Mouse (Mus musculus): ENCODE measurements around the gene Ccrl2. TPM values are rescaled to one million over a fixed set of nuclear protein-coding genes. Genes with fewer than 3 reads are reported as not detected.

Ccrl2 gene
- polyA plus RNA-seq, 1 experiment from 2014 or later: 1.0 TPM

- H3K4me3 ChIP-seq: no peak overlapping the region
- 0 out of 2 replicates have a peak, but pooled peaks cover 4% of the 10 kb centered on the region for H3K4me1 ChIP-seq (replicated peaks)
- 80% methylated on average over 4 of the region's 4 CpGs for WGBS
- no peak overlapping the region for H3K4me2 ChIP-seq
- ATAC-seq (ENCODE audit: low read depth): no peak
- no peak overlapping the region for H3K9ac ChIP-seq
- H3K9me3 ChIP-seq: no peaks in the 10 kb centered on the region
- H3K36me3 ChIP-seq: no peaks in the 10 kb centered on the region
- H3K27me3 ChIP-seq: no peaks in the 10 kb centered on the region
- H3K27ac ChIP-seq (replicated peaks): no peak overlapping the region
These were observed 41.7 kb downstream of the Ccrl2 start for GRCm38 (mm10) chr9:111015658-111016057.

- Histone ChIP-seq H3K36me3 (no peaks in the 10 kb centered on the region), H3K4me3 (no peak overlapping the region), H3K4me2 (no peak overlapping the region), H3K9me3 (no peaks in the 10 kb centered on the region), H3K27me3 (no peaks in the 10 kb centered on the region), H3K4me1 (replicated peaks) (0 out of 2 replicates have a peak, but pooled peaks cover 4% of the 10 kb centered on the region), H3K27ac (replicated peaks) (no peak overlapping the region), H3K9ac (no peak overlapping the region)
- WGBS: 74% methylated on average over 3 of the region's 3 CpGs
- no peak for ATAC-seq (ENCODE audit: low read depth)
These were observed 45.3 kb downstream of the Ccrl2 start for GRCm38 (mm10) chr9:111012041-111012440.

- 85% methylated on average over 9 of the region's 9 CpGs for WGBS
- H3K4me1 ChIP-seq (replicated peaks): 0 out of 2 replicates have a peak, but pooled peaks cover 4% of the 10 kb centered on the region
- no peaks in the 10 kb centered on the region for H3K9me3 ChIP-seq
- H3K27me3 ChIP-seq: no peaks in the 10 kb centered on the region
- H3K4me2 ChIP-seq: no peak overlapping the region
- no peak overlapping the region for H3K9ac ChIP-seq
- no peak for ATAC-seq (ENCODE audit: low read depth)
- H3K27ac ChIP-seq (replicated peaks): no peak overlapping the region
- H3K4me3 ChIP-seq: no peak overlapping the region
- H3K36me3 ChIP-seq: no peaks in the 10 kb centered on the region
These were observed 45.8 kb downstream of the Ccrl2 start for GRCm38 (mm10) chr9:111011550-111011949.

GRCm38 (mm10) chr9:111009763-111010162 is 47.6 kb downstream of the Ccrl2 start:
- Histone ChIP-seq H3K27me3 (no peaks in the 10 kb centered on the region), H3K4me1 (replicated peaks) (0 out of 2 replicates have a peak, but pooled peaks cover 4% of the 10 kb centered on the region), H3K4me2 (no peak overlapping the region), H3K36me3 (no peaks in the 10 kb centered on the region), H3K9me3 (no peaks in the 10 kb centered on the region), H3K9ac (no peak overlapping the region), H3K27ac (replicated peaks) (no peak overlapping the region), H3K4me3 (no peak overlapping the region)
- no peak for ATAC-seq (ENCODE audit: low read depth)
- 68% methylated on average over 3 of the region's 3 CpGs for WGBS

DNA sequence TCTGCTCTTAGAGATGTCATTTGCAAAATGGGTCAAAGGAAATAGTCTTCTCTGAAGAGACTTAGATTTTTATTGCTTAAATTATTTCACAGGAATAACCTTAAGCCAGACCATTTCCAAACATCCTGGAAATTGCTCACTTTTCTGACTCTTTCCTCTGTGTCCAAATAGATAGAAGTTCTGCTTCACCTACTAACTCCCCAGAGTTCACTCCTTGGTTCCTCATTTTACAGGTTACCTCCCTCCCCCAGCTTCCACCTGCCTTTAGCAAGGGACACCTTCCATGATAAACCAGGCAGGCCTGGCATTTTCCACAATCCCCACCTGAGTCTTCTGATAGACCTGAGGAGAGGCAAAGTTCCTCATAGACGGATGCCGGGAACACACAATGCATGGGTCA is 50.8 kb downstream of the Ccrl2 start:
- Histone ChIP-seq H3K27ac (replicated peaks) (no peak overlapping the region), H3K27me3 (no peaks in the 10 kb centered on the region), H3K4me3 (no peak overlapping the region), H3K9me3 (no peaks in the 10 kb centered on the region), H3K9ac (no peak overlapping the region), H3K4me1 (replicated peaks) (no peaks in the 10 kb centered on the region), H3K36me3 (no peaks in the 10 kb centered on the region), H3K4me2 (no peak overlapping the region)
- no peak for ATAC-seq (ENCODE audit: low read depth)
- WGBS: 98% methylated on average over 2 of the region's 2 CpGs

Other genes starting within 250 kb of the Ccrl2 start
- not detected in 2 replicates for gene Prss44, start 243.5 kb downstream of the Ccrl2 start, polyA plus RNA-seq (2015; fragmentation: Nextera tagmentation; extraction: Ambion mirVana)
- not detected in 2 replicates for gene Prss43, start 230.8 kb downstream of the Ccrl2 start, polyA plus RNA-seq (2015; fragmentation: Nextera tagmentation; extraction: Ambion mirVana)
- not detected in 2 replicates for gene Prss45, start 222.9 kb downstream of the Ccrl2 start, polyA plus RNA-seq (2015; fragmentation: Nextera tagmentation; extraction: Ambion mirVana)
- not detected in 2 replicates for gene Prss46, start 213.0 kb downstream of the Ccrl2 start, polyA plus RNA-seq (2015; fragmentation: Nextera tagmentation; extraction: Ambion mirVana)
- 0.22 TPM in 1 of 2 replicates, not detected in the other for gene Prss50, start 199.6 kb downstream of the Ccrl2 start, polyA plus RNA-seq (2015; fragmentation: Nextera tagmentation; extraction: Ambion mirVana)
- gene Als2cl, start 177.6 kb downstream of the Ccrl2 start, polyA plus RNA-seq (2015; fragmentation: Nextera tagmentation; extraction: Ambion mirVana): 1.2 TPM in 2 replicates
- gene Tmie, start 177.4 kb downstream of the Ccrl2 start, polyA plus RNA-seq (2015; fragmentation: Nextera tagmentation; extraction: Ambion mirVana): 1.7 and 1.8 TPM in 2 replicates
- not detected in 2 replicates for gene Fam240a, start 140.7 kb downstream of the Ccrl2 start, polyA plus RNA-seq (2015; fragmentation: Nextera tagmentation; extraction: Ambion mirVana)
- 0.22 TPM in 1 of 2 replicates, not detected in the other for gene Tdgf1, start 111.4 kb downstream of the Ccrl2 start, polyA plus RNA-seq (2015; fragmentation: Nextera tagmentation; extraction: Ambion mirVana)
- gene Lrrc2, start 106.0 kb downstream of the Ccrl2 start, polyA plus RNA-seq (2015; fragmentation: Nextera tagmentation; extraction: Ambion mirVana): 0.62 and 1.1 TPM in 2 replicates
- not detected in 2 replicates for gene Rtp3, start 66.9 kb downstream of the Ccrl2 start, polyA plus RNA-seq (2015; fragmentation: Nextera tagmentation; extraction: Ambion mirVana)
- gene Ltf, start 38.2 kb downstream of the Ccrl2 start, polyA plus RNA-seq (2015; fragmentation: Nextera tagmentation; extraction: Ambion mirVana): 0.80 and 1.1 TPM in 2 replicates
- gene Lrrfip2, start 60.1 kb upstream of the Ccrl2 start, polyA plus RNA-seq (2015; fragmentation: Nextera tagmentation; extraction: Ambion mirVana): 44.9 and 47.7 TPM in 2 replicates
- 24.9 and 26.5 TPM in 2 replicates for gene Mlh1, start 214.3 kb upstream of the Ccrl2 start, polyA plus RNA-seq (2015; fragmentation: Nextera tagmentation; extraction: Ambion mirVana)
- 39.3 and 43.9 TPM in 2 replicates for gene Epm2aip1, start 214.4 kb upstream of the Ccrl2 start, polyA plus RNA-seq (2015; fragmentation: Nextera tagmentation; extraction: Ambion mirVana)